Mouse (Mus musculus): ENCODE measurements around the gene Plb1. TPM values are rescaled to one million over a fixed set of nuclear protein-coding genes. Genes with fewer than 3 reads are reported as not detected.

Plb1 gene
- polyA plus RNA-seq, 1 experiment, result 8.7 TPM

GRCm38 (mm10) chr5:32413569-32413968 lies 181.1 kb downstream of the Plb1 start:
- 97% methylated on average over 2 of the region's 2 CpGs for WGBS
- Histone ChIP-seq H3K4me1 (replicated peaks; ENCODE audit: control insufficient read depth, insufficient read depth, low read length) (0 out of 2 replicates have a peak, but pooled peaks cover 3% of the 10 kb centered on the region), H3K27ac (ENCODE audit: control insufficient read depth, insufficient read depth, low read length) (no peak overlapping the region)

GRCm38 (mm10) chr5:32414461-32414985 lies 182.0 kb downstream of the Plb1 start:
- no peaks in the 10 kb centered on the region for H3K36me3 ChIP-seq (ENCODE audit: control insufficient read depth, insufficient read depth, low read length)
- no peaks in the 10 kb centered on the region for H3K27me3 ChIP-seq (ENCODE audit: control insufficient read depth, insufficient read depth, low read length)
- H3K4me1 ChIP-seq (replicated peaks; ENCODE audit: control insufficient read depth, insufficient read depth, low read length), result no peaks in the 10 kb centered on the region
- DNase-seq, result no peak
- WGBS, result 95% methylated on average over 5 of the region's 5 CpGs
- TF ChIP-seq CTCF (IDR thresholded peaks at IDR 0.05; ENCODE audit: borderline replicate concordance, control insufficient read depth, extremely low read depth, insufficient read depth, low read length, poor library complexity) (no peak), POLR2A (IDR thresholded peaks at IDR 0.05; ENCODE audit: control insufficient read depth, extremely low read depth, insufficient read depth, low read length, poor library complexity) (no peak)
- H3K27ac ChIP-seq (ENCODE audit: control insufficient read depth, insufficient read depth, low read length), result no peak overlapping the region
- H3K4me3 ChIP-seq (ENCODE audit: control insufficient read depth, insufficient read depth, low read length), result no peak overlapping the region

More at GRCm38 (mm10) chr5:32413569-32413968, 181.1 kb downstream of the Plb1 start:
- TF ChIP-seq CTCF (IDR thresholded peaks at IDR 0.05; ENCODE audit: borderline replicate concordance, control insufficient read depth, extremely low read depth, insufficient read depth, low read length, poor library complexity) (no peak), POLR2A (IDR thresholded peaks at IDR 0.05; ENCODE audit: control insufficient read depth, extremely low read depth, insufficient read depth, low read length, poor library complexity) (no peak)
- no peak for DNase-seq
- no peaks in the 10 kb centered on the region for H3K36me3 ChIP-seq (ENCODE audit: control insufficient read depth, insufficient read depth, low read length)
- no peaks in the 10 kb centered on the region for H3K27me3 ChIP-seq (ENCODE audit: control insufficient read depth, insufficient read depth, low read length)
- H3K4me3 ChIP-seq (ENCODE audit: control insufficient read depth, insufficient read depth, low read length), result no peak overlapping the region

GRCm38 (mm10) chr5:32415554-32415953 lies 183.0 kb downstream of the Plb1 start:
- no peaks in the 10 kb centered on the region for H3K36me3 ChIP-seq (ENCODE audit: control insufficient read depth, insufficient read depth, low read length)
- no peak for DNase-seq
- WGBS, result 86% methylated on average over 6 of the region's 6 CpGs
- no peak for TF ChIP-seq POLR2A (IDR thresholded peaks at IDR 0.05; ENCODE audit: control insufficient read depth, extremely low read depth, insufficient read depth, low read length, poor library complexity)
- no peak for TF ChIP-seq CTCF (IDR thresholded peaks at IDR 0.05; ENCODE audit: borderline replicate concordance, control insufficient read depth, extremely low read depth, insufficient read depth, low read length, poor library complexity)
- H3K27me3 ChIP-seq (ENCODE audit: control insufficient read depth, insufficient read depth, low read length), result no peaks in the 10 kb centered on the region
- no peak overlapping the region for H3K27ac ChIP-seq (ENCODE audit: control insufficient read depth, insufficient read depth, low read length)
- no peaks in the 10 kb centered on the region for H3K4me1 ChIP-seq (replicated peaks; ENCODE audit: control insufficient read depth, insufficient read depth, low read length)
- H3K4me3 ChIP-seq (ENCODE audit: control insufficient read depth, insufficient read depth, low read length), result no peak overlapping the region

Other genes starting within 250 kb of the Plb1 start
- 8.5 and 9.2 TPM in 2 replicates for gene Fosl2, start 96.9 kb upstream of the Plb1 start, polyA plus RNA-seq (2012; rRNA removed)
- gene Ppp1cb, start 226.1 kb downstream of the Plb1 start, polyA plus RNA-seq (2012; rRNA removed), result 24.5 and 26.4 TPM in 2 replicates